Mouse (Mus musculus): Measurements from ENCODE around the gene Mybph. TPM values are rescaled to one million over a fixed set of nuclear protein-coding genes. Genes with fewer than 3 reads are reported as not detected.

The Mybph gene
- not detected in 2 replicates for polyA plus RNA-seq (2014; fragmentation: Nextera tagmentation; extraction: Ambion mirVana)

DNA sequence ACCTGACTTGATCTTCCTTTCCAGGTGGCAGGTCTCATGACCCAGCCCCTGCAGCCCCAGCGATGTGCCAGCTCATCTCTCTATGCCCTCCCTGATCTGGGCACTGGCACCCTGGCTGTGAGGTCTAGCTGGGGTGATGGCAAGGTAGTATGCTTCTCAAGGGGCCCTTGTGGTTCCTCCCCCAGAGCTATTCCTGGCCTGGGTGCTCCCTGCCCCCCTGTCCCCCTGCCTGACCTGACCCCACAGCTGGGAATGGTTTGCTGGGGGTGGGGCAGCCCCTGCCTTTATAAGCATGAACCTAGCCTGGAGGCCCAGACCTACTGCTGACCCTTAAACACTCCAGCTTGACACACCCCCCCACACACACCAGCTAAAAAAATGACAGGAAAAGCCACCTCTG is at the start of gene Mybph:
TSS of gene Mybph (plus strand) at position 323 of the 400 bp plus-strand sequence.
- Histone ChIP-seq H3K9ac (ENCODE audit: low read length) (no peak within 1 kb of the TSS), H3K9me3 (ENCODE audit: control insufficient read depth, low read length) (no peaks in the 10 kb centered on the region), H3K27me3 (replicated peaks; ENCODE audit: control insufficient read depth, insufficient read depth, low read length) (no peaks in the 10 kb centered on the region), H3K27ac (ENCODE audit: low read depth) (no peak within 1 kb of the TSS), H3K4me1 (replicated peaks; ENCODE audit: control insufficient read depth, insufficient read depth, low read length) (peaks cover 31% of the 10 kb centered on the region), H3K4me2 (ENCODE audit: low read length) (no peak within 1 kb of the TSS), H3K36me3 (ENCODE audit: control insufficient read depth, insufficient read depth, low read length) (no peaks in the 10 kb centered on the region), H3K4me3 (ENCODE audit: low read depth, low read length) (no peak within 1 kb of the TSS)
- DNase-seq (ENCODE audit: low spot score) (no peak), ATAC-seq (replicated peaks; ENCODE audit: low FRiP score, low TSS enrichment, low read depth) (no peak)
- WGBS, result 67% methylated on average over 1 of the region's 1 CpGs

DNA sequence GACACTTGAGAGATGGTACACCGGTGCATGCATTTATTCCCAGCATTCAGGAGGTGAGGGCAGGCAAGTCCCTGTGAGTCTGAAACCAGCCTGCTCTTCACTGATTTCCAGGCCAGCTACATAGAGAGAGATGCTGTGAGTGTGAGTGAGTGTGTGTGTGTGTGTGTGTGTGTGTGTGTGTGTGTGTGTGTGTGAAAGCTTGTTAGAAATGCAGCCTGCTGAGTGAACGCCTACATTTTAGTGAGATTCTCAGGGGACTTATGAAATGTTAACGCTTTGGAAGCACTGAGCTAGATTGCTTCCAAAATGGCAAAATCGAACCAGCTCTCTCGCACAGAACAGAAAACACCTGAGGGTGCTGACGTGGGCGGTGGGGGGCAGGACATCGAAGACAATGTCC is 47.2 kb upstream of the Mybph start:
- WGBS, result 89% methylated on average over 8 of the region's 8 CpGs
- no peaks in the 10 kb centered on the region for H3K4me1 ChIP-seq (replicated peaks; ENCODE audit: control insufficient read depth, insufficient read depth, low read length)
- DNase-seq (ENCODE audit: low spot score), result no peak
- H3K9me3 ChIP-seq (ENCODE audit: control insufficient read depth, low read length), result no peaks in the 10 kb centered on the region
- no peak overlapping the region for H3K4me2 ChIP-seq (ENCODE audit: low read length)
- H3K27me3 ChIP-seq (replicated peaks; ENCODE audit: control insufficient read depth, insufficient read depth, low read length), result no peaks in the 10 kb centered on the region
- H3K9ac ChIP-seq (ENCODE audit: low read length), result no peak overlapping the region
- no peak for ATAC-seq (replicated peaks; ENCODE audit: low FRiP score, low TSS enrichment, low read depth)
- H3K27ac ChIP-seq (ENCODE audit: low read depth), result no peak overlapping the region
- no peak overlapping the region for H3K4me3 ChIP-seq (ENCODE audit: low read depth, low read length)
- H3K36me3 ChIP-seq (ENCODE audit: control insufficient read depth, insufficient read depth, low read length), result no peaks in the 10 kb centered on the region

- Histone ChIP-seq H3K4me3 (ENCODE audit: low read depth, low read length) (no peak overlapping the region), H3K9me3 (ENCODE audit: control insufficient read depth, low read length) (no peaks in the 10 kb centered on the region), H3K4me2 (ENCODE audit: low read length) (no peak overlapping the region), H3K27ac (ENCODE audit: low read depth) (no peak overlapping the region), H3K27me3 (replicated peaks; ENCODE audit: control insufficient read depth, insufficient read depth, low read length) (no peaks in the 10 kb centered on the region), H3K36me3 (ENCODE audit: control insufficient read depth, insufficient read depth, low read length) (no peaks in the 10 kb centered on the region), H3K9ac (ENCODE audit: low read length) (no peak overlapping the region), H3K4me1 (replicated peaks; ENCODE audit: control insufficient read depth, insufficient read depth, low read length) (no peaks in the 10 kb centered on the region)
- 69% methylated on average over 8 of the region's 8 CpGs for WGBS
- DNase-seq (ENCODE audit: low spot score), result no peak
- no peak for ATAC-seq (replicated peaks; ENCODE audit: low FRiP score, low TSS enrichment, low read depth)
Observed at GRCm38 (mm10) chr1:134150076-134150475, 43.2 kb upstream of the Mybph start.

- Histone ChIP-seq H3K36me3 (ENCODE audit: control insufficient read depth, insufficient read depth, low read length) (no peaks in the 10 kb centered on the region), H3K9ac (ENCODE audit: low read length) (no peak overlapping the region), H3K9me3 (ENCODE audit: control insufficient read depth, low read length) (no peaks in the 10 kb centered on the region), H3K4me3 (ENCODE audit: low read depth, low read length) (no peak overlapping the region), H3K27ac (ENCODE audit: low read depth) (no peak overlapping the region), H3K4me2 (ENCODE audit: low read length) (no peak overlapping the region), H3K27me3 (replicated peaks; ENCODE audit: control insufficient read depth, insufficient read depth, low read length) (no peaks in the 10 kb centered on the region), H3K4me1 (replicated peaks; ENCODE audit: control insufficient read depth, insufficient read depth, low read length) (no peaks in the 10 kb centered on the region)
- DNase-seq (ENCODE audit: low spot score) (no peak), ATAC-seq (replicated peaks; ENCODE audit: low FRiP score, low TSS enrichment, low read depth) (no peak)
- 96% methylated on average over 9 of the region's 9 CpGs for WGBS
Observed at GRCm38 (mm10) chr1:134150745-134151144, 42.5 kb upstream of the Mybph start.

DNA sequence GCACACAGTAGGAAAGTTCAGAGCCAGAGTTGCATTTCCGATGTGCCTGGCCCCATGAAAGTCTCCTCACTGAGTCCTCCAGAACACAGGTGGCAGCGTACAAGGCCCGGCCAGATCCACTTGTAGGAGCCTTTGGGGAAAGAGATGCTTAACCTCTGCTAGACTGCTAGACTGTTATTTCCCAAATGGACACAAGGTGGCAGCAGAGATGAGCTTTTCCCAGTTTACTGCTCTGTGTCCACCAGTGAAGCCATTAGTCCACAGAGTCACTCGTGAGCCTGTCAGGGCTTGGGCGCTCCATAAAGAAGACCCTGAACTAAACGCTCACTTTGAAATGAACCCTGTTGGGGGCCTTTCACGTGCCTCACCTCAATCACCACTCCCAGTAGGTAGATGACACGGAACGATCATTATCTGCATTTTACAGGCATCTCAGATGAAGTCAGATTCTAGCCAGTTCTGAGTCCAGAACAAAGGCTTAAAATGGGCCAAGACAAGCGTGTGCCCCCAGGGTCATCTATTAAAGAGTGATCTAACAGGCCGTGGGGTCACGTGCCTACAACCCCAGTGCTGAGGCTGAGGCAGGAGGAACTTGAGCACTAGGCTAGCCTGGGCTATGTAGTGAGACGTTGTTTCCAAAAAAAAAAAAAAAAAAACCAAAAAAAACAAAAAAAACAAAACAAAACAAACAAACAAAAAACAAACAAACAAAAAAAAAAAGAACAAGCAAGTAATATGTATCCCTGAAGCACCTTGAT is 41.4 kb upstream of the Mybph start:
- no peaks in the 10 kb centered on the region for H3K27me3 ChIP-seq (replicated peaks; ENCODE audit: control insufficient read depth, insufficient read depth, low read length)
- H3K9ac ChIP-seq (ENCODE audit: low read length), result no peak overlapping the region
- H3K27ac ChIP-seq (ENCODE audit: low read depth), result no peak overlapping the region
- 31% methylated on average over 13 of the region's 13 CpGs for WGBS
- ATAC-seq (replicated peaks; ENCODE audit: low FRiP score, low TSS enrichment, low read depth) (peak; percentile 80), DNase-seq (ENCODE audit: low spot score) (peak; percentile 97)
- H3K4me3 ChIP-seq (ENCODE audit: low read depth, low read length), result no peak overlapping the region
- no peaks in the 10 kb centered on the region for H3K4me1 ChIP-seq (replicated peaks; ENCODE audit: control insufficient read depth, insufficient read depth, low read length)
- H3K36me3 ChIP-seq (ENCODE audit: control insufficient read depth, insufficient read depth, low read length), result no peaks in the 10 kb centered on the region
- H3K9me3 ChIP-seq (ENCODE audit: control insufficient read depth, low read length), result no peaks in the 10 kb centered on the region
- H3K4me2 ChIP-seq (ENCODE audit: low read length), result no peak overlapping the region

DNA sequence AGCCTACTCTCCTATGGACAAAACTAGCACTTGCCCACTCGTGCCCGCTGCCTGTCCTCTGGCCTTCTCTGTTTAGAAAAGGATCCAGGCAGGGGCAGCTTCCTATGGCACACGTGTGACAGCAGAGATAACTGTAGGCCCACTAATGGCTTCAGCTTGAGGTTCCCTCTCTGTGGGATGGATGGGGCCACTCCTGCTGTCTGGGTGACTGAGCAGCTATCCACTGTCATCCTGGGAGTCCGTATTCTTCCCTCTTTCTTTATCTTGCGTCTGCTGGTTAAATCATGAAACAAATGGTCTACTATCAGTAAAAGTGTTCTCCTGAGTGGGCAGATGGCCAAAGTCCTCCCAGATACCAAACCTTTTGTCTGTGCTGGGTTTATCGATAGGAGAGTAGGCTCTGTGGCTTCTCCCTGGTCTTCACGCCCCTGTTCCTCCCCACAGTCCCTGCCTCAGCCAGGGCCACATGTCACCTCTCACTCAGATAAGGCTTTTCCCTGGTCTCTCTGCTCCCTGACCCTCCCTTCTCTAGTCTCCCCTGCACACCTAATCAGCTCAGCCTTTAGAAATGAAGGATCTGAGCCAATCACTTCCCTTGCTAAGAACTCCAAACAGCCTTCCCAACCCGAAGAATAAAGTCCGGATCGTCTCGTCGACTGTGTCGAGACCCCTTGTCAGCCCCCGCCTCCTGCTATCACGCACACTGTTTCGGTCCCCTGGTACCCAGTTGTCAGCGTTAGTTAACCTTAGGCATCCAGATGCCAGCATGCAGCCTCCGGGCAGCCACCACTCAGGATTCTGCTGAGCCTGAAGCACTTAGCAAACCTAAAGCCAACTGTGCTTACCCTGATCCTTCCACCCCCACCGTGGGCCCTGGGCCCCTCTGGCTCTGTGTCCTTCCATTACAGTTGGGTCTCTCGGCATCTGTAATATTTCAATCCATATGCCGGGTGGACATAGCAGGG is 40.3 kb upstream of the Mybph start:
- 72% methylated on average over 21 of the region's 21 CpGs for WGBS
- Histone ChIP-seq H3K4me2 (ENCODE audit: low read length) (no peak overlapping the region), H3K27me3 (replicated peaks; ENCODE audit: control insufficient read depth, insufficient read depth, low read length) (no peaks in the 10 kb centered on the region), H3K9me3 (ENCODE audit: control insufficient read depth, low read length) (no peaks in the 10 kb centered on the region), H3K27ac (ENCODE audit: low read depth) (no peak overlapping the region), H3K4me1 (replicated peaks; ENCODE audit: control insufficient read depth, insufficient read depth, low read length) (no peaks in the 10 kb centered on the region), H3K4me3 (ENCODE audit: low read depth, low read length) (no peak overlapping the region), H3K36me3 (ENCODE audit: control insufficient read depth, insufficient read depth, low read length) (no peaks in the 10 kb centered on the region), H3K9ac (ENCODE audit: low read length) (no peak overlapping the region)
- DNase-seq (ENCODE audit: low spot score) (no peak), ATAC-seq (replicated peaks; ENCODE audit: low FRiP score, low TSS enrichment, low read depth) (no peak)

DNA sequence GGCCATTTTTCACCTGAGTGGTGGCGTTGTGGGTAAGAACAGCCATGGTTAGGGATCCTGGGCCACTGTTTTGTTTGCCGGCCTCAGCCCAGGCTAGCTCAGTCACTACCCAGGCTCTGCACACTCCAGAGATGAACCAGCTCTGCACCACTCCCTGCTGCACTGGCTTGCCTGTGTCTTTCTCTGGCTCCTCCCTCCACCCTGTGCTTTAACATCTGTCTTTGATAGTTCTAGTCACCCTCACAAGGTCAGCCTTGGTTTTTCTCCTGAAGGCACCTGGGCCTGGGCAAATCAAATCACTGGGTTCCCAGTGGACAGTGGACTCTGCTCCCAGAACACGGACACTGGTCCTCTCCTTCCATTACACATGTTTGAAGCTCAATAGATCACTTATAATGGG is 39.1 kb upstream of the Mybph start:
- DNase-seq (ENCODE audit: low spot score) (no peak), ATAC-seq (replicated peaks; ENCODE audit: low FRiP score, low TSS enrichment, low read depth) (no peak)
- H3K9me3 ChIP-seq (ENCODE audit: control insufficient read depth, low read length), result no peaks in the 10 kb centered on the region
- no peak overlapping the region for H3K9ac ChIP-seq (ENCODE audit: low read length)
- no peaks in the 10 kb centered on the region for H3K4me1 ChIP-seq (replicated peaks; ENCODE audit: control insufficient read depth, insufficient read depth, low read length)
- no peaks in the 10 kb centered on the region for H3K36me3 ChIP-seq (ENCODE audit: control insufficient read depth, insufficient read depth, low read length)
- no peaks in the 10 kb centered on the region for H3K27me3 ChIP-seq (replicated peaks; ENCODE audit: control insufficient read depth, insufficient read depth, low read length)
- no peak overlapping the region for H3K4me2 ChIP-seq (ENCODE audit: low read length)
- 90% methylated on average over 3 of the region's 3 CpGs for WGBS
- H3K4me3 ChIP-seq (ENCODE audit: low read depth, low read length), result no peak overlapping the region
- H3K27ac ChIP-seq (ENCODE audit: low read depth), result no peak overlapping the region

DNA sequence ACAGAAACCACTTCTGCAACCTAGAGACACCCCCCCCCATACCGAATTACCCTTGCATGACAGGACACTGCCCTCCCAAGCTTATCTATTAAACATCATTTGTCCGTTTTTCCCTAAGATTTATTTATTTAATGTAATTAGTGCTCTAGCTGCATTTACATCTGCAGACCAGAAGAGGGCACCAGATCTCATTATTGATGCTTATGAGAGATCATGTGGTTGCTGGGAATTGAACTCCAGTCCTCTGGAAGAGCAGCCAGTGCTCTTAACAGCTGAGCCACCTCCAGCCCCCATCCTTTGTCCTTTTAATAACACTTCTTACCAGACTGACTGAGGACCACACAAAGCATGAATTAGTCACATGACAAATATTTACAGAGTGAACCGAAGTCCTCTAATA is 38.6 kb upstream of the Mybph start:
- DNase-seq (ENCODE audit: low spot score) (no peak), ATAC-seq (replicated peaks; ENCODE audit: low FRiP score, low TSS enrichment, low read depth) (no peak)
- Histone ChIP-seq H3K9ac (ENCODE audit: low read length) (no peak overlapping the region), H3K4me2 (ENCODE audit: low read length) (no peak overlapping the region), H3K27me3 (replicated peaks; ENCODE audit: control insufficient read depth, insufficient read depth, low read length) (no peaks in the 10 kb centered on the region), H3K27ac (ENCODE audit: low read depth) (no peak overlapping the region), H3K4me3 (ENCODE audit: low read depth, low read length) (no peak overlapping the region), H3K4me1 (replicated peaks; ENCODE audit: control insufficient read depth, insufficient read depth, low read length) (no peaks in the 10 kb centered on the region), H3K9me3 (ENCODE audit: control insufficient read depth, low read length) (no peaks in the 10 kb centered on the region), H3K36me3 (ENCODE audit: control insufficient read depth, insufficient read depth, low read length) (no peaks in the 10 kb centered on the region)
- 60% methylated on average over 3 of the region's 3 CpGs for WGBS

Measured in intestine, embryonic 14.5 days (tissue).